Mouse (Mus musculus) lung, postnatal 0 days (tissue): ENCODE measurements around the gene Hdhd5.

ENCODE experiments used
- CTCF ChIP-seq: IDR thresholded peaks from 2 replicates; pipeline ENCODE4 v1.5.1; 2016; ENCODE audit warnings: antibody characterized with exemption, mild to moderate bottlenecking
- EP300 ChIP-seq: IDR thresholded peaks from 2 replicates; pipeline ENCODE4 v1.6.1; 2016; ENCODE audit warnings: antibody characterized with exemption, mild to moderate bottlenecking, control low read depth

- TF ChIP-seq EP300: no peak
- no peak for TF ChIP-seq CTCF
Measured at GRCm38 (mm10) chr6:120470666-120471065, 60.5 kb downstream of the Hdhd5 start.
